Mouse (Mus musculus): ENCODE measurements around the gene Rab40c. TPM values are rescaled to one million over a fixed set of nuclear protein-coding genes. Genes with fewer than 3 reads are reported as not detected.
A peak's percentile ranks its signal among the peaks of the same experiment; 100 is the strongest.

Gene Rab40c
- polyA plus RNA-seq, 1 experiment from 2014 or later: 30.9 TPM

- Histone ChIP-seq H3K4me2 (peak overlapping the region; percentile 78), H3K4me3 (replicated peaks) (peak overlapping the region; percentile 77), H3K36me3 (peaks cover 78% of the 10 kb centered on the region), H3K9ac (peak overlapping the region; percentile 76), H3K9me3 (replicated peaks) (no peaks in the 10 kb centered on the region), H3K27ac (peak overlapping the region; percentile 88), H3K4me1 (peaks cover 24% of the 10 kb centered on the region), H3K27me3 (no peaks in the 10 kb centered on the region)
- no peak for ATAC-seq (replicated peaks; ENCODE audit: low FRiP score)
- 2% methylated on average over 36 of the region's 38 CpGs for WGBS
Observed at GRCm38 (mm10) chr17:25843636-25844395, 75.7 kb downstream of the Rab40c start.

GRCm38 (mm10) chr17:25843122-25843521, 76.4 kb downstream of the Rab40c start:
- Histone ChIP-seq H3K36me3 (peaks cover 76% of the 10 kb centered on the region), H3K4me3 (replicated peaks) (peak overlapping the region; percentile 77), H3K4me2 (peak overlapping the region; percentile 78), H3K27ac (no peak overlapping the region), H3K4me1 (peaks cover 28% of the 10 kb centered on the region), H3K27me3 (no peaks in the 10 kb centered on the region), H3K9me3 (replicated peaks) (no peaks in the 10 kb centered on the region), H3K9ac (peak overlapping the region; percentile 76; the same call in 1 of the 2 replicates)
- 90% methylated on average over 4 of the region's 4 CpGs for WGBS
- ATAC-seq (replicated peaks; ENCODE audit: low FRiP score): no peak

GRCm38 (mm10) chr17:25842509-25842908, 77.0 kb downstream of the Rab40c start:
- Histone ChIP-seq H3K9ac (no peak overlapping the region), H3K9me3 (replicated peaks) (no peaks in the 10 kb centered on the region), H3K27ac (no peak overlapping the region), H3K36me3 (peaks cover 78% of the 10 kb centered on the region), H3K4me2 (no peak overlapping the region), H3K4me3 (replicated peaks) (no peak overlapping the region), H3K27me3 (no peaks in the 10 kb centered on the region), H3K4me1 (peaks cover 34% of the 10 kb centered on the region)
- no peak for ATAC-seq (replicated peaks; ENCODE audit: low FRiP score)
- 84% methylated on average over 3 of the region's 3 CpGs for WGBS

- no peaks in the 10 kb centered on the region for H3K27me3 ChIP-seq
- no peak within 1 kb of the TSS for H3K27ac ChIP-seq
- ATAC-seq (replicated peaks; ENCODE audit: low FRiP score): no peak
- no peak within 1 kb of the TSS for H3K4me3 ChIP-seq (replicated peaks)
- H3K4me2 ChIP-seq: no peak within 1 kb of the TSS
- H3K9ac ChIP-seq: no peak within 1 kb of the TSS
- H3K4me1 ChIP-seq: peaks cover 46% of the 10 kb centered on the region
- no peaks in the 10 kb centered on the region for H3K9me3 ChIP-seq (replicated peaks)
- 95% methylated on average over 22 of the region's 22 CpGs for WGBS
- peaks cover 67% of the 10 kb centered on the region for H3K36me3 ChIP-seq
Observed at GRCm38 (mm10) chr17:25841117-25841880, 78.2 kb downstream of the Rab40c start, which contains the start of gene Gm20683. Gene Gm20683 (minus strand): TSS chr17:25841763.

GRCm38 (mm10) chr17:25840519-25840918, 79.0 kb downstream of the Rab40c start:
- 96% methylated on average over 6 of the region's 6 CpGs for WGBS
- peaks cover 54% of the 10 kb centered on the region for H3K4me1 ChIP-seq
- H3K36me3 ChIP-seq: peaks cover 65% of the 10 kb centered on the region

GRCm38 (mm10) chr17:25839455-25840235, 79.9 kb downstream of the Rab40c start:
- 82% methylated on average over 14 of the region's 14 CpGs for WGBS
- no peak for ATAC-seq (replicated peaks; ENCODE audit: low FRiP score)
- no peaks in the 10 kb centered on the region for H3K27me3 ChIP-seq
- H3K9me3 ChIP-seq (replicated peaks): no peaks in the 10 kb centered on the region
- no peak overlapping the region for H3K9ac ChIP-seq
- H3K4me3 ChIP-seq (replicated peaks): no peak overlapping the region
- no peak overlapping the region for H3K4me2 ChIP-seq
- no peak overlapping the region for H3K27ac ChIP-seq
- H3K36me3 ChIP-seq: peaks cover 67% of the 10 kb centered on the region
- H3K4me1 ChIP-seq: peaks cover 57% of the 10 kb centered on the region

More at GRCm38 (mm10) chr17:25840519-25840918, 79.0 kb downstream of the Rab40c start:
- Histone ChIP-seq H3K27me3 (no peaks in the 10 kb centered on the region), H3K9ac (no peak overlapping the region), H3K4me3 (replicated peaks) (no peak overlapping the region), H3K4me2 (no peak overlapping the region), H3K27ac (no peak overlapping the region), H3K9me3 (replicated peaks) (no peaks in the 10 kb centered on the region)
- no peak for ATAC-seq (replicated peaks; ENCODE audit: low FRiP score)

- H3K36me3 ChIP-seq: peaks cover 67% of the 10 kb centered on the region
- no peak overlapping the region for H3K4me2 ChIP-seq
- H3K27me3 ChIP-seq: no peaks in the 10 kb centered on the region
- H3K9me3 ChIP-seq (replicated peaks): no peaks in the 10 kb centered on the region
- H3K27ac ChIP-seq: no peak overlapping the region
- 82% methylated on average over 4 of the region's 4 CpGs for WGBS
- H3K4me1 ChIP-seq: peaks cover 62% of the 10 kb centered on the region
- H3K9ac ChIP-seq: no peak overlapping the region
- ATAC-seq (replicated peaks; ENCODE audit: low FRiP score): no peak
- no peak overlapping the region for H3K4me3 ChIP-seq (replicated peaks)
Observed at GRCm38 (mm10) chr17:25838904-25839303, 80.6 kb downstream of the Rab40c start.

- Histone ChIP-seq H3K27ac (peak overlapping the region; percentile 85), H3K36me3 (peaks cover 62% of the 10 kb centered on the region), H3K4me2 (peak overlapping the region; percentile 95), H3K27me3 (no peaks in the 10 kb centered on the region), H3K4me3 (replicated peaks) (peak overlapping the region; percentile 42), H3K9me3 (replicated peaks) (no peaks in the 10 kb centered on the region), H3K9ac (no peak overlapping the region), H3K4me1 (peaks cover 57% of the 10 kb centered on the region)
- 52% methylated on average over 3 of the region's 3 CpGs for WGBS
- no peak for ATAC-seq (replicated peaks; ENCODE audit: low FRiP score)
Observed at GRCm38 (mm10) chr17:25837533-25837932, 82.0 kb downstream of the Rab40c start.

- H3K9me3 ChIP-seq (replicated peaks): no peaks in the 10 kb centered on the region
- WGBS: 2% methylated on average over 29 of the region's 29 CpGs
- peaks cover 57% of the 10 kb centered on the region for H3K36me3 ChIP-seq
- peaks cover 58% of the 10 kb centered on the region for H3K4me1 ChIP-seq
- H3K9ac ChIP-seq: peak within 1 kb of the TSS; percentile 42
- H3K27me3 ChIP-seq: no peaks in the 10 kb centered on the region
- 0 out of 2 replicates have a peak, but pooled peaks have one; percentile 34 for ATAC-seq (replicated peaks; ENCODE audit: low FRiP score)
- peak within 1 kb of the TSS; percentile 95 for H3K4me2 ChIP-seq
- peak within 1 kb of the TSS; percentile 85 for H3K27ac ChIP-seq
- peak within 1 kb of the TSS; percentile 42 for H3K4me3 ChIP-seq (replicated peaks)
Observed at GRCm38 (mm10) chr17:25837076-25837410, 82.5 kb downstream of the Rab40c start, which contains the start of gene Rhbdl1. Gene Rhbdl1 (minus strand): TSS chr17:25837295.

- no peak; the same call in 1 of the 2 replicates for ATAC-seq (replicated peaks; ENCODE audit: low FRiP score)
- Histone ChIP-seq H3K9ac (peak overlapping the region; percentile 42), H3K27me3 (no peaks in the 10 kb centered on the region), H3K4me2 (peak overlapping the region; percentile 95), H3K4me3 (replicated peaks) (peak overlapping the region; percentile 42), H3K27ac (peak overlapping the region; percentile 85), H3K36me3 (peaks cover 56% of the 10 kb centered on the region), H3K4me1 (peaks cover 63% of the 10 kb centered on the region), H3K9me3 (replicated peaks) (no peaks in the 10 kb centered on the region)
- WGBS: 18% methylated on average over 23 of the region's 23 CpGs
Observed at GRCm38 (mm10) chr17:25836397-25837075, 83.0 kb downstream of the Rab40c start.

GRCm38 (mm10) chr17:25835816-25836215, 83.7 kb downstream of the Rab40c start:
- peak overlapping the region; percentile 95 for H3K4me2 ChIP-seq
- no peak for ATAC-seq (replicated peaks; ENCODE audit: low FRiP score)

More at GRCm38 (mm10) chr17:25835816-25836215, 83.7 kb downstream of the Rab40c start:
- H3K9me3 ChIP-seq (replicated peaks): no peaks in the 10 kb centered on the region
- H3K9ac ChIP-seq: peak overlapping the region; percentile 42; the same call in 1 of the 2 replicates
- peaks cover 70% of the 10 kb centered on the region for H3K4me1 ChIP-seq
- H3K27me3 ChIP-seq: no peaks in the 10 kb centered on the region
- 91% methylated on average over 16 of the region's 16 CpGs for WGBS
- H3K4me3 ChIP-seq (replicated peaks): peak overlapping the region; percentile 42; the same call in 1 of the 2 replicates
- H3K36me3 ChIP-seq: peaks cover 56% of the 10 kb centered on the region
- H3K27ac ChIP-seq: peak overlapping the region; percentile 85
